Mouse (Mus musculus) ovary, postnatal 10 days (tissue): ENCODE measurements around the gene Fam178b.

Experiments
- DNase-seq: peaks from one replicate; pipeline ENCODE4 v3.0.0; 2022; ENCODE audit warnings: low spot score

The Fam178b gene

DNA sequence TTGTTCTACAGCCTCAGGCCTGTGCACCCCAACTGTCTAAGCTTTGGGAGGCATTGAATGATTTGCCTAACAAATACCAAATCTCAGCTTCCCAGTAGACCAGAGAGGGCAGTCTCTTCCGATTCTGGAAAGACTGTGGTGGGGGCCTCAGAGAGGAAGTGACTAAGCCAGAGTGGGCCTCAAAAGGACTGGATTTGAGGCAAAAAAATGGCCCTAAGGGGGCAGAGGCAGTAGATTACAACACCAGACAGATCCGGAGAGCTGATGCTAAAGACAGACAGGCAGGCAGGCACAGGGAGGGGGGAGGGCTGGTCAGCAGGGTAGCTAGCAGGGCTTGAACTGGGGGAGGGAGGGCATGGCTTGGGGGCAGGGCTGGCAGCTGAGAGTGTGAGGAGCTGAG, 116.6 kb downstream of the Fam178b start:
- DNase-seq = no peak

DNA sequence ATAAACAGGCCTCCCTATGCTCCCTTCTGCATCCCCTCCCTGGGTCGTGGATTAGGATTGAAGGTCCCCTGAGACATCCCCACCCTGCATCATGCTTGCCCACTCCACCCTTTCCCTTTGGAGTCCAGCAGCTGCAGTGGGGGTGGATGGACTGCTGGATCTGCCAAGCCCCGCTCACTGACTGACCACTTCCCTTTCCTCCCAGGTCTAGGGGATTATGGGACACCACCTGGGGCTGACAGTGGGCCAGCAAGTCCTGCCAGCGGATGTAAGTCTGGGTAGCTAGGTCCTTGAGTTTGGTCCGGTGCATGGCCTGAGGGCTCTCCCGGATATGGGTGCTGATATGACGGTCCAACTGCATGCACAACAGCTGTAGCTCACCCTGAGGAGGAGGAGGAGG, 118.9 kb downstream of the Fam178b start:
- DNase-seq = no peak

DNA sequence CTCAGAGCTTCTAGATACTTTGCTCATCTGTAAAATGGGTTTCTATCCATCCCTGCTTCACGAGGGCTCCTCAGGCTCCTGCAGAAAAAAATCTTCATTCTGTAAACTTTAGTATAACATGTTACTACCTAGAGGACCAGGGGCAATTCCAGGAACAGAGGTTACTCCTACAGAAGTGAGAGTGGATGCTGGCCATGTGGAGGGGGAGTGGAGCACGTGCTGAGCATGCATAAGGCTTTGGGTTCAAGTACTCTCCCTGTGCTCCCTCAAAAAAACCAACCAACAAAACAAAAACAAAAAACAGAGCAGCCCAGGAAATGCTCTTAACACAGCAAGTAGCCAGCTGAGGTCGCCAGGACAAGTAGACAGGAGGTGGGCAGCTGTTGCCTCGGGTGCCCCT, 119.4 kb downstream of the Fam178b start:
- no peak for DNase-seq

DNA sequence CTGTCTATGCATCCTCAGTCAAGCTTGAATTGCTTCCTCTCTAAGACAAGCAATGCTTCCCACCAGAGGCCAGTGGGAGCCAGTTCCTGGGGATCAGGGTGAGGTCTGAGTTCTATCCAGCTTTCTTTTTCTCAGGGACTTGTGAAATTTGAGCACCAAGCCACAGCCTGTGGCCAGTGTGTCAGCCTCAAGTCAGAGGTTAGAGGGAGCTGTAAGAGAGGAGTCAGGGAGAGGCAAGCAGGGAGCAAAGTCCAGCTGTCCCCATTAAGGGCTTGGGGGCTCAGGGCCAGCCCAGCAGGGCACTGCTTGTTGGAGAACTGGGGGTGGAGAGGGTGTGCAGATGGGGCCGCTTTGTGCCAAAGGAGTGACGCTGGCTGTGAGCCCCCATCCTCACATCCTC, 119.8 kb downstream of the Fam178b start:
- no peak for DNase-seq

DNA sequence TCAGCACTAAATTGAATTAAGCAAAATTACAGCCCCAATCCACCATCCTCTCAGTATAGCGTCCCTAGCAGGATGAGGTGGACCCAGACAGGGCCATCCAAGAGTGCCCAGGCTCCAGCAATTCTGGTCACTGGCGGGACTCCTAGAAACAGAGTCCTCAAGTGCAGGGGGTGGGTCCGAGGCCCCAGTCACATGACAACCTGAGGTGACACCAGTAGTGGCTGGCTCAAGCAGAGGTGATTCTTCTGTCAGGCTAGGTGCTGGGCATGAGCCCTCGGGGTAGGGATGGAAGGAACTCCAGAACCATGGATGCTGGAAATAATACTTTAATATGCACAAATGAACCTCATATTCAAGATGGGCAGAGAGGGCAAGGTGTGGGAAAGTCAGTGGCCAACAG, 120.6 kb downstream of the Fam178b start:
- DNase-seq = no peak

DNA sequence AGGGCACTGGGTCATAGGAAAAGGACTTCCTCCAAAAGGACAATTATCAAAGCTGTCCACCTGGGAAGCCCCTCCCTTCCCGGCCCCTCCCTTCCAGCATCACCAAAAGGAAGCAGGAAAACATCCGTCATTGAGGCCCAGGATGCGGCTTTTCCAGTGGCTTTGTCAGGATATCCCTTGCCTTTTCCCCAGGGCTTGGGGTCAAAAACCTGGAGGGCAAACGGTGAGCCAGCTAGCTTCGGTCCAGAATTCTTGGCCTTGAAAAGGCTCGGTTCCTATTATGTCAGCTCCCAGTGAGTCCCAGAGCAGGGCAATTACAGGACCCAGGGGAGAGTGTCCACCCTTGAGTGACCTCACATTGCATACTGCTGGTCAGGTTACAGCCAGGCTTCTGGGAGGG, 122.1 kb downstream of the Fam178b start:
- DNase-seq = no peak

DNA sequence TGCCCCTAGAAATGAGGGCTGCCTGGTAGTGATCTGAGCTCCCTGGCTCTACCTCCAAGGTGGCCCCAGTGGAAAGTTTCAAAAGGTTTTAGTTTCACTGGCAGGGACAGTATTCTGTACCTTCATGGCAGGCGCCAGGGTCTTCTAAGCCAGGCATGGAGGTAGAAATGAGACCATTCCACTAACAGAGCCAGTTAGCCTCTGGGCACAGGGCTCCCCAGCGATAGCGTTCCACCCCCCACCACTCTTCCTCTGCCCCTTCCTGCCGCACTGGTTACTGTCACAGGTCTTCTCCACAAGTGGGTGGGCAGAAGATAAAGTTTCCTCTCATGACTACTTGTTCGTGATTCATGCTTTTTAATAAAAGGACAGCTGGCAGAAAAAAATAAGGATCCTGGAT, 123.1 kb downstream of the Fam178b start:
- no peak for DNase-seq

DNA sequence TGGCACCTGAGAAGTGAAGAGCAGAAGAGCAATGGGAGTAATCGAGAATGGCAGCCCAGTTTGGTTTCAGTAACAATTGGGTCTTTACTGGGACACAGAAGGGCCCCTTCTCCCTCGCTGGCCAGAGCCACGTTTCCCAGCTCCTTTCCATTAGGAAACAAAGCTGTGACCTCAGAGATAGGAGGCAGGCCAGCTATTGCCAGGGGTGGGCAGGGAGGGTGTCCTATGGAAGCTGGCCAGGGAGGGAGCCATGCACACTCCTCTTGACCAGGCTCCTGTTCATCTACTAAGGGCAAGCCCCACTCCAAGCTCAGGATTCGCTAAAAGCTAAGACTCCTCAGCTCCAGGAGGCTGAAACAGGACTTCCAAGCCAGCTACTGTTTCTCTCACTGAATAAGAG, 123.7 kb downstream of the Fam178b start:
- no peak for DNase-seq

DNA sequence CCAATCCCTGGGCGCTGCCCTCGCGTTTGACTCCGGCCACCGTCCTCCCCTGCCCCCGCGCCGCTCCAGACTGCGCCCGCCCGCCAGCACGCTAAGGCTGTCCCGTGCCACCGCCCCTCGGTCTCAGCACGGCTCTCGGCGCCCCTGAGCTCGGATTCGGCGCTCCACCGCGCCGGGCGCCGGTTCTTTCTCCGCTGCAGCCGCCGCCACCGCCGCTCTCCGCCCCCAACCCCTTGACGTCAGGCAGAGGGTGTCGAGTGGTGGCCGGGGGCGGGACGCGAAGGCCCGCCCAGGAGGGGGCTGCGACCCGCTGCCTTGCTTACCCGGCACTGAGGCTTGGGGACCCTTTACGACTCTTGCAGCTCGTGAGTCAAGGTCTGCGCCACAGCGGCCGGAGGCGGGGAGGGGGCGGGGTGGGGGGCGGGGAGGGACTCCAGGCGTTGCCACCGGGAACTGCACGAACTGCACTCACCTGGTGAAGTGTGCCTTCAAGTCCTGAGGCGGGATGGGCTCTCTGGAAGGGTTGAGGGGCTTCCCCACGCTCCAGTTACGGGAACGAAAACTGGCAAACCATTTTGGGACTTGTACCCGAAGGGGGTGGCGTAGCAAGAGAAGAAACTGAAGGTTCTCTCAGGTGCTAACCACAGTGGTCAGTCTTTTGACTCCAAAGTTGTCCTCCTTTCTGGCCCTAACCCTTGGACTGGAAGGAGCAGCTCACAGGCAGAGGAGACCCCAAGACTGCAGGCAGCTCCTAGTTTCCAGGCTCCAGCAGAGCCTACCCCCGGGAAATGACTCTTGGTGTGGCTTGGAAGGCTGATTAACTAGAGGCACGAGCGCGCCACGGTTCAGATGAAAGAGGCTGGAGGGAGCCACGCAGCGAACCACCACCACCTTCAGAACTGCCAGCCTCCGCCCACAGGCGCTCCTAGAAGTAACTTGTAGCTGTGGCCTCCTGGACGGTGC, 124.7 kb downstream of the Fam178b start, which contains the start of gene Sema4c:
Gene Sema4c, minus strand, starts transcription at position 319 of the 963 bp plus-strand sequence.
- peak; percentile 71 for DNase-seq

DNA sequence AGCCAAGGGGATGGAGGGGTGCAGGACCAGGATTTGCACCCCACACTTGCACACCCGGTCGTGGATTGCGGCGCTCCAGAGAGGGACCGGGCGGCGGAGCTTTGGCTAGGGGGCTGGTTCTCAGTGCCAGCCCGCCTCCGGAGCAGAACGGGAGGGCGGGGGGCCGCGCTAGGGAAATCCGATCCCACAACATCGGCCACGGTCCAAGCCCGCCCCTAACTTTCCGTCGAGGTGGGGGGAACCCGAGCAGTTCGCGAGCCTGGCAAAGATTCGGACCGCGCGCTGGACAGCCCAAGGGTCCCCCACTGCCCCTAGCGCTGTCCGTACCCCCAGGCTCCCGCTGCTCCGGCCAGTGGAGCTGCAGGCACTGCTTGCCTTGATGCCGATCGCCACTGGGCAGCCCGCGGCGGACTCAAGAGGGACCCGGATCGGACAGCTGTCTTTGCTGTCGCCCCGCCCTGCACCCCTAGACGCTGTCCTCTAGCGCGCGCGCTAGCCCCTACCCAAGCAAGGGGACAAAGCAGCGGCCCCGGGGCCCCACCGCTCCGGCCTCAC, 125.4 kb downstream of the Fam178b start:
- DNase-seq = peak; percentile 89

DNA sequence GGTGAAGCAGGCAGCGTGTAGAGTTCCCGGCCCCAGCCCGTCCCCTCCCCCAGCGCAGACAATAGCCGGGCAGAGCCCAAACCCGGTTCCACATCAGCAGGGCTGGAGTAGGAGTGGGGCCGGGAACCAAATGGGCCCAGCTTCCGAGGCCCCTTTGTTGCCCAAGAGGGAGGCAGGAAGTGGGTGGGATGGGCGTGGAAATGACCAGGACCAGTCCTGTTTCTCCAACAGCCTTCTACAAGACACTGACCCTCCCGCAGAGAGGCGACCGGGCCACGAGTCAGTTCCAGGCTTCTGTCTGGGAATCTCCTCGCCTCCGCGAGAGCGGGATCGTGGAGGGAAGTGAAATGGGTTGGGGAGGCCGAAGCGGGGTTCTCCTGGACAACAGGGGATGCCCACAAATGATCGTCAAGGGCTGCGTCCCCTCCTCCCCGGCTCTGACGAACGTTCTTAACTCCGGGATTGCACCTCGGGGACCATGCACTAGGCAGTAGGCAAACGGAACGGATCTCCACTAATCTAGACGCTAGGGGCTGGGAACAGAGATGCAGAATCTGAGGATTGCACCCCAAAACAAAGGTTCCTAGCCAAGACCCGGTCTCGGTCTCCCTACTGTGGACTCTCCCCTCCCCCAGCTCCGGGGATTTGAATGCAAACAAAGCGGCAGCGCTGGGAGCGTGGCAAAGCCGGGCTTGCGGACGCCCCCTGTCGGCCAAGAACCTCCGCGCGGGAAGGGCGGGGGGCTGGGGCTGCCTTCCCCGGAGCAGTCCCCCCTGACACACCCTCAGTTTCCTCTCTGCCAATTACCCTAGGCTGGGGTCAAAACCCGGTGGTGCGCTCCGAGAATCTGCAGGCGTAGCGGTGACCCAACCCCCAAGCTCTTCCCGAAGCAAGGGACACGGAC, 126.2 kb downstream of the Fam178b start:
- peak; percentile 91 for DNase-seq

DNA sequence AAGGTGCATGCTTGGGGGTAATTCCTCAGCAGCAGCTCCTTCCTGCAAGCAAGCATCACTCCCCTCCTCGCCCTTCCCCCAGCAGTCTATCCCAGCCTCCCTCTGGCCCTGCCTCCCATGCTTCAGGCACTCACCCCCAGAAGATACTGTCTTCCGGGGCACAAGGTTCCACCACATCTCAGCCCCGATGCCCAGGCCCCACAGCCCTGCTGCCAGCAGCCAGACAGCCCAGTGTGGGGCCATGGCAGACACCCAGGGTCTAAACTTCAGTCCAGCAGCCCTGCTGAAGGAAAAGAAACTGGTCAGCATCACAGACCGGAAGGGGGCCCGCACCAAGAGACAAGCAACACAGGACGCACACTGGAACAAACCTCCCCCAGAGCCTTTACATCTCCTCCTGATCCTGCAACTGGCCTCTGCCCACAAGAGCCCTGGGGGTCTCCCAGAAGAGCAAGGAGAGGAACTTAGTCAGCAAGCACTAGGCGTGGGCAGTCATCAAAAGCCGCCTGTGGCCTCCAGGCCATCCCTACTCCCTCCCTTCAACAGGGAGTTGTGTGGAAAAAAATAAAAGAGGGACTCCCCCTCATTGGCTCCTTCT, 127.1 kb downstream of the Fam178b start:
- no peak for DNase-seq

DNA sequence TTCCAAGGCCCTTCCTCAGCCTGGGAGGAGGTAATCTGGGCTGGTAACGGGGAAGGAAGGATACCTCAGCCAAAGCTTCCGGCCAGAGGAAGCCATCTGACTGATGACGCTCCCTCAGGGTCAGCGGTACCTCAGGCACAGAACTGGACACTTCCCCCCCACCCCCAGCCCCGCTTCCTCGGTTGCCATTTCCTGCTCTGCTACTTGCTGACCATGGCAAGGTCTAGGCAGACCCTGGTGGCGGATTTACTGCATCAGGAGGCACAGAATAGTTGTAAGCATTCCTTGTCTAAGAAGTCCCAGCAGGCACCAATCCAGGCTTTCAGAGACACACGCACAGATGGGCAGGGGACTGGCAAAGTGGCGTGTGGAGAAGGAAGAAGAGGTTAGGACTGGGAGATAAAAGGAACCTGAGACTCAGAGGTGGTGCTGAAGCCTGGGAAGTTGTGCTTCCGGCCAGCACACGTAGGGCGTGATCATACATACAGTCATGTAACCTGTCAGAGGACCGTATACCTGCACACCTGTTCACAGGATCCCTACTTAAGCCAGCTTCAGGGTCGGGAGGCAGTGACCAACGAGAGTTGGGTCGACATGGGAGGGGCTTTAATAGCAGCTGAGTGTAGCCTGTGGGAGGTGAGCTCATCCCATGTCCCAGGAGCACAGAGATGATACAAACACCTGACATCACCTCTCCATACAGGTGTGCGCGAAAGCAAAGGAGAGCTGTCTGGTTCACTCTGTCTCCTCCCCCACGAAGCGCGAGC, 128.2 kb downstream of the Fam178b start:
- no peak for DNase-seq

DNA sequence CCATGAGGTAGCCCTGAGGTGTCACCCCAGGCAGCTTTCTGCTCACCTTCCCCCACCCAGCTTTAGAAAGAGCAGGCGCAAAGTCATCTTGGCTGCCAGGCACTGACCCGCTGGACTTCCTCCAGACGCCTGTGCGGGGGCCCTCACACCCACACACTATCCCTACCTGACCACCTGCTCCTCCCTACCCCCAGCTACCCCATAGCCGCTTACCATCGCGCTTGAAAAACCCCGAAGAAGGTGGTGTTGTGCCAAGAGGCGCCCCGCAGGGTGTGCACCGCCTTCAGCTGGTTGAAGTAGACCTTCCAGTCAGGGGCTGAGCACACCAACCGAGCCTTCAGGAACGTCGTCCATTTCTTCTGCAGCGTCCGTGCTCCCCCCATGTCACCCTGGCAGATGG, 130.5 kb downstream of the Fam178b start:
- no peak for DNase-seq

DNA sequence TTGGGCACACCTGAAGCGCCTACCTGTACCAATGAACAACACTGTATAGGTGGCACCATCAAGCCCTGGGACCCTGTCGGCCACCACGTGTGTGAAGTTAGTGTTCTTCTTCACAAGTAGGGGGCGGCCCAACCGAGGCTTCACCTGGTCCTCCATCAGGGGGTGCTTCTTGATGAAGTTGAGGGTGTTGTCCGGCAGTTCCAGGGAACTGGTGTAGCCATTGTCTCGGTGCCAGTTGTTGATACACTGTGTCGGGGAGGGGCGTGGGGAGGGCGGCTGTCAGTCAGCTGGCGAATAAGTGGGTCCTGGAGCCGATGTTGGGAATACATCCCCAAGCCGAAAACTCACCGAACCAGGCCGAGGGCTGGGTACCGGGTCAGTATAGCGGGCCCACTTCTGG, 131.1 kb downstream of the Fam178b start:
- DNase-seq = no peak

DNA sequence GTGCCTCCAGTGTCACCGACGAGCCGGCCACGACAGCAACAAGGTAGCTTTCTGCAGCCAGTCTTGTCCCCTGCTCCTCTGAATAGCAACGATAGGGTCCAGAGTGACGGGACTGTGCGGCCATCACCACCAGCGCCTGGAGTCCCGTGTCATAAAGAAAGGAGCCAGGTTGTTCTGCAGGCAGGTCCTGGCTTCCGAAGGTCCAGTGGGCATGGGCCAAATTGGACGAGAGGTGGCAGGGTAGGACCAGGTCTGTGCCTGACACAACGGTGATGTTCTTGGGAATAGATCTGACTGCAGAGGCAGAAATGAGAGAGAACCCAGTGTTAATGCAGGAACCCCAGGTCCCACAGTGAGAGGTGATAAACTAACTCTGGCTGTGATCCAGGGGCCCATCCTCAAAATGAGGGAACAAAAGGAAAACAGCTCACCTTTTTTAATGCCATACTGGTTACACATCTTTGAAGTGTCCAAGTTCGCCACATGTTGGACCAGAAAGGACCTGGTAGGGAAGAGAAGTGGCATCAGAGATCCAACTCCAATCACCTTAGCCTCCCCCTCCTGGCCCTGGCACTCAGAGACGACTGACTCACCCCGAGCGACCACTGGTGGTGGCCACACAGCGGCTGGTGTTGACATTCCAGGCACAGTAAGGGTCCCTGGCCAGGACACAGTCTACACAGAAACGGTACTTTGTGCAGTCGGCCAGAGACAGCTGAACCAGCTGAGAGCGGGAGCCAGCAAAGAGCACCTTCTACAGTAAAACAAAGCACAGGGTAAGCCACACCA, 132.7 kb downstream of the Fam178b start:
- no peak for DNase-seq

DNA sequence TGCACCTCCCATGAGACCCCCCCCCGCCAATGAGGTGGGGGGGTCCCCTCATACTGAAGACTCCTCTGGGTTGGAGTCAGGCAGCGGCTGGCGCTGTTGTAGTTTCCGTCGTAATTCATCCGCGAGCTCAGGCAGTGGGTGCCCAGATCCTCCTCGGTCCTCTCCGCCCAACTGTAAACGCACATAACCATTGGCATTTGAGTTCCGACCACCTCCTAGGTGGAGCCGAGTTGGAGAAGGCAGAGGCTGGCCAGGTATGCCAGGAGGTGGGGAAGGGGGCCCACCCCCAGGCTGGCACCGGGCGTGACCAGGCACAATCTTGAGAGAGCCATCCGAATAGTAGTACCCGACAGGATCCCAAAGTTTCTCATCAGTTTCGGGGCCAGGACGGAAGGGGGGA, 133.5 kb downstream of the Fam178b start:
- DNase-seq = no peak

DNA sequence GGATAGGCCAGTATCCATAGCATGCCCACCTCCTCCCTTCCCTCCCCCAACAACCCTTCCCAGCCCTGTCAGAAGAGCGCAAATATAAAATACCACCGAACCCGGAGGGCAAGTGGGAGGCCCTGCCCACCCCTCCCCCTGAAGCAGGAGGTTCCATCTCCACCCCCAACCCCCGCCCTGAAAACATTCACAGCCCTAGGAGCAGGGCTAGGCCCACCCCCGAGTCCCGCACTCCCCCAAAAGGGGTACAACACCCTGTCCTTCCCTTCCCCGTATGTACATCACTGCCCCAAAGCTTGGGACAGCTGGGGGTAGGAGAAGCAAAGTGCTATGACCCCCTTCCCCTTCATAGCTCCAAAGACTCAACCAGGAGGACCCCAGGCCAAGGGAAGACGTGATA, 134.2 kb downstream of the Fam178b start:
- DNase-seq = no peak

DNA sequence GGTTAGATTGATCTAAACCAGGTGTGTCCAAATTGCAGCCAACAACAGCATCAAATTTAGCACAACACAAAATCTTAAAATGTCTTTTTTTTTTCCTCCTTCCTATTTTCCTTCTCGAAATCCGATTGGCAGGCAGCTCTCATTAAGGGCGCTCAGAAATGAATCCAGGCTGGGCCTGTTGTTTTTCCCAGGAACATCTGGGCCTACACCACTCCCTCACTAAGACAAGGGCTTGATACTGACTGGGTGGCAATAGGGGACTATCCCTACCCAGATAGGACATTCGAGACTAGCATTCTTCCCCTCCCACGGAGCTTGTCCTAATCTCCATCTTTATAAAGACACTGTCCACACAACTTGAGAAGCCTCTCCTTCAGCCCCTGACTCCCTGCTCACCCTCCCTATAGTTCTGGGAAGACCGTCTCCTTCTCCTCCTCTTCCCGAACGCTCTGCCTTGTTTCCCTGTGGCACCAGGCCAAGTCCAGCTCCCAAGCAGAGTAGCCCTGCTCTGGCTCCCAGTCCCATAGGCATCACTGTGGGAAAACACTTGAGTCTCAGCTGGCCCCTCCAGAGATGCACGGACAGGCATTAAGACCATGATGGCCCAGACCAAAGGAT, 134.9 kb downstream of the Fam178b start:
- no peak for DNase-seq

DNA sequence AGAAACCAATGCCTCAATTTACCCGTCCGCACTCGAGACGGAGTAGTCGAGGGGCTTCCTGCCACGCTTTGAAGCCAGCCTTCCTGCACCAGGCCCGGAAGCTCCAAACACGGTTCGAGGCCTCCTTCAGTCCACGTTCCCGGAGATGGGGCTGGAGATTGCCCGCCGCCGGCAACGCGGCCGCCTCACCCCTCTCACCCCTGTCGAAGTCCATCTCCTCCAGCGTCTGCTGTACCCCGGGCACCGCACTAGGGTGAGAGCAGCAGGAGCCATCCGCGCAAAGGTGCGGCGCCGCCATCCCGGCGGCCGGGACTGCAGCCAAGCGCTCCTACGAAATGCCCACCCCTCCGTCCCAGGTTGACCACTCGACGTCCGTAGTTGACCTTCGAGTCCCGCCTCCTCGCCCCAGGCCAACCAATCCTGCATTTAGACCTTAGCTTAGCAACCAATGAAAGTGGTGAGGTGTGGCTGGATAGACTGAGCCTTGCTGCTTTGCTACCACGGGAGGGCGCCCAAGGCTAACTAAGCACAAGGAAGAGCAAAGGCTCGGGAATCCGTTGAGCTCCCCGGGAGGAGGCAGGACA, 136.0 kb downstream of the Fam178b start, which contains the start of gene Ankrd39:
Gene Ankrd39, minus strand, starts transcription at position 558 of the 584 bp plus-strand sequence.
- DNase-seq = peak; percentile 91
